Mouse (Mus musculus) ovary, adult 10 weeks (tissue): ENCODE data around the gene Gm3233. TPM values are rescaled to one million over a fixed set of nuclear protein-coding genes. Genes with fewer than 3 reads are reported as not detected.

Experiments used
- polyA plus RNA-seq: library from polyadenylated mRNA; stranded (reverse); fragments of 350-450 nt; fragmentation: Illumina TruSeq; extraction: RNeasy Lipid Tissue Mini Kit (QIAGEN cat#74804); gene quantifications from one replicate; pipeline ENCODE4 v1.2.3, GENCODE M21; 2014

The Gm3233 gene
- polyA plus RNA-seq = not detected

DNA sequence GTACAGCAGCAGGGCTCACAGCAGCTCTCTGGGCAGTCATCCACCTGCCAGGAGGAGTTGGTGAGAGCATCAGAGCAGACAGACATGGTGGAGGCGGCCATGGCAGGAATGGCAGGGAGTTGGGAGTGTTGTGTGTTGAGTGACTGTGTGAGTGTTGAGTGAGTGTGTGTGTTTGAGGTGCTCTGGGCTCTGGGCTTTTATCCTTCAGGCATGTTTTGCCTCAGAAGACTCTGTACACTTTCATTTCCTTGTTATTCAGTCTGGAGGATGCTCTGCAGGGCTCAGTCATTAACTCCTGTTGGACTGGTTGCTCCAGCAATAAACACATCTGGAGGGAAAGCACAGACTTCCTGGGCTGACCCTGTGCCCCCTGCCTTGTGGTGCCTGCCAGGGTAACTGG is at the start of gene Gm3233:
TSS of gene Gm3233 (minus strand) at position 101 of the 400 bp plus-strand sequence.

GRCm38 (mm10) chr10:77798921-77799508 is 39.5 kb upstream of the Gm3233 start, which contains the start of gene Gm19668:
Gm19668 (minus strand) TSS chr10:77799133.

GRCm38 (mm10) chr10:77794976-77795375 is 35.5 kb upstream of the Gm3233 start, which contains the start of gene Gm9639:
Gm9639 (minus strand) TSS chr10:77795076.

GRCm38 (mm10) chr10:77787876-77788275 is 28.4 kb upstream of the Gm3233 start, which contains the start of gene Gm7137:
Gm7137 (minus strand) TSS chr10:77788200.

DNA sequence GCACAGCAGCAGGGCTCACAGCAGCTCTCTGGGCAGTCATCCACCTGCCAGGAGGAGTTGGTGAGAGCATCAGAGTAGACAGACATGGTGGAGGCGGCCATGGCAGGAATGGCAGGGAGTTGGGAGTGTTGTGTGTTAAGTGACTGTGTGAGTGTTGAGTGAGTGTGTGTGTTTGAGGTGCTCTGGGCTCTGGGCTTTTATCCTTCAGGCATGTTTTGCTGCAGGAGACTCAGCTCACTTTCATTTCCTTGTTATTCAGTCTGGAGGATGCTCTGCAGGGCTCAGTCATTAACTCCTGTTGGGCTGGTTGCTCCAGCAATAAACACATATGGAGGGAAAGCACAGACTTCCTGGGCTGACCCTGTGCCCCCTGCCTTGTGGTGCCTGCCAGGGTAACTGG is 23.0 kb upstream of the Gm3233 start, which contains the start of gene Gm3250:
TSS of gene Gm3250 (minus strand) at position 101 of the 400 bp plus-strand sequence.

DNA sequence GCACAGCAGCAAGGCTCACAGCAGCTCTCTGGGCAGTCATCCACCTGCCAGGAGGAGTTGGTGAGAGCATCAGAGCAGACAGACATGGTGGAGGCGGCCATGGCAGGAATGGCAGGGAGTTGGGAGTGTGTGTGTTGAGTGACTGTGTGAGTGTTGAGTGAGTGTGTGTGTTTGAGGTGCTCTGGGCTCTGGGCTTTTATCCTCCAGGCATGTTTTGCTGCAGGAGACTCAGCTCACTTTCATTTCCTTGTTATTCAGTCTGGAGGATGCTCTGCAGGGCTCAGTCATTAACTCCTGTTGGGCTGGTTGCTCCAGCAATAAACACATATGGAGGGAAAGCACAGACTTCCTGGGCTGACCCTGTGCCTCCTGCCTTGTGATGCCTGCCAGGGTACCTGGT is 17.4 kb upstream of the Gm3233 start, which contains the start of gene Gm7138:
TSS of gene Gm7138 (minus strand) at position 101 of the 400 bp plus-strand sequence.

GRCm38 (mm10) chr10:77771225-77771624 is 11.7 kb upstream of the Gm3233 start, which contains the start of gene Gm3238:
Gm3238 (minus strand) TSS chr10:77771325.

GRCm38 (mm10) chr10:77751254-77751653 is 8.2 kb downstream of the Gm3233 start, which contains the start of gene Gm9736:
Gm9736 (minus strand) TSS chr10:77751354.

DNA sequence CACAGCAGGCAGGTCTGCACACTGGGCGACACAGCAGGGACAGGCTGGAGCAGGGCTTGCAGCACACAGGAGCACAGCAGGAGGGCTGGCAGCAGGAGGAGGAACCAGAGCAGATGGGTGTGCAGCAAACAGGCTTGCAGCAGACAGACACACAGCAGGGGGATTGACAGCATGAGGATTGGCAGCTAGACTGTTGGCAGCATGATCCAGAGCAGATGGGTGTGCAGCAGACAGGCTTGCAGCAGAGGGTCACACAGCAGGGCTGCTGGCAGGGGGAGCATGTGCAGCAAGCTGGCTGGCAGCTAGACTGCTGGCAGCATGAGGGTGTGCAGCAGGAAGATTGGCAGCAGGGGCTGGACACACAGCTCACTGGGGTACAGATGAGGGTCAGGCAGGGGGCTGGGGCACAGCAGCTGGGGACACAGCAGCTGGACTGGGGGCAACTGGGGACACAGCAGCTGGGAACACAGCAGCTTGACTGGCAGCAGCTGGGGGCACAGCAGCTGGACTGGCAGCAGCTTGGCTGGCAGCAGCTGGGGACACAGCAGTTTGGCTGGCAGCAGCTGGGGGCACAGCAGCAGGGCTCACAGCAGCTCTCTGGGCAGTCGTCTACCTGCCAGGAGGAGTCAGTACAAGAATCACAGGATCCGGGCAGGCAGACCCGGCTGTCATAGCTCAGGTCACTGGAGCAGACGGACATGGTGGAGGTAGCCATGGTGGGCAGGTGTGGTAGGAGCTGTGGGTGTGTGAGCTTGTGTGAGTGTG is 17.4 kb downstream of the Gm3233 start, which contains the start of gene Gm18596:
TSS of gene Gm18596 (minus strand) at position 715 of the 765 bp plus-strand sequence.

GRCm38 (mm10) chr10:77726186-77726585 is 33.3 kb downstream of the Gm3233 start, which contains the start of gene Gm10100:
Gm10100 (plus strand) TSS chr10:77726486.

GRCm38 (mm10) chr10:77720299-77720698 is 39.2 kb downstream of the Gm3233 start, which contains the start of gene Krtap12-1:
Krtap12-1 (plus strand) TSS chr10:77720599.

DNA sequence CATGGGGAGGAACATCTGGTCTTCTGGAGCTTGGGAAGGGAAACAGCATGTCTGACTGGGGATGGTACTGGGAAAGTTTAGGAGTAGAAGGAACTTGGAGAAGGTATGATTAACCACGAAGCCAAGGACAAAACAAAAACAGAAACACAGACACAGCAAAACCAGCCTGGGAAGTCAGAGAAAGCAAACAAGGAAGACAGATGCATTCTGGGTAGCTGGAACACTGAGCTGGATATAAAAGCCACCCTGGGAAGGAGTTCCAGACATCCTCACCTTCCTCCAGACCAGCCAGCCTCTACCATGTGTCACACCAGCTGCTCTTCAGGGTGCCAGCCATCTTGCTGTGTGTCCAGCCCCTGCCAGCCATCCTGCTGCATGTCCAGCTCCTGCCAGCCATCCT is 44.0 kb downstream of the Gm3233 start, which contains the start of gene Gm10142:
TSS of gene Gm10142 (plus strand) at position 301 of the 400 bp plus-strand sequence.

DNA sequence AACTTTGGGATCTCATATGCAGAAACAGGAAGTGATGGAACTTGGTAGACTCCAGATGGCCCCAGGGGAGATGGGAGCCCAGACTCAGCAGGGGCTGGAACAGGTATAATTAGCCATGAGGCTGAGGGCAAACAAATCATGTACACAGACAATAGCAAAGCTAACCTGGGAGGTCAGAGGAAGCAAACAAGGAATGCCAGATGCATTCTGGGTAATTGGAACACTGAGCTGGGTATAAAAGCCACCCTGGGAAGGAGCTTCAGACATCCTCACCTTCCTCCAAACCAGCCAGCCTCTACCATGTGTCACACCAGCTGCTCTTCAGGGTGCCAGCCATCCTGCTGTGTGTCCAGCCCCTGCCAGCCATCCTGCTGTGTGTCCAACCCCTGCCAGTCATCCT is 48.3 kb downstream of the Gm3233 start, which contains the start of gene Gm10024:
TSS of gene Gm10024 (plus strand) at position 301 of the 400 bp plus-strand sequence.

Other genes with a start within 250 kb of the Gm3233 start
- 0.68 TPM for gene Fam207a, start 243.9 kb downstream of the Gm3233 start, polyA plus RNA-seq
- 3.1 TPM for gene Itgb2, start 229.4 kb downstream of the Gm3233 start, polyA plus RNA-seq
- gene Pttg1ip, start 178.0 kb downstream of the Gm3233 start, polyA plus RNA-seq = 132 TPM
- gene Sumo3, start 153.6 kb downstream of the Gm3233 start, polyA plus RNA-seq = 91.3 TPM
- gene Gm49325, start 153.5 kb downstream of the Gm3233 start, polyA plus RNA-seq = 1.9 TPM
- gene Ube2g2, start 137.4 kb downstream of the Gm3233 start, polyA plus RNA-seq = 6.0 TPM
- not detected for gene Tspear, start 73.1 kb downstream of the Gm3233 start, polyA plus RNA-seq
- not detected for gene Gm19402, start 68.9 kb downstream of the Gm3233 start, polyA plus RNA-seq
- gene Gm9508, start 62.4 kb downstream of the Gm3233 start, polyA plus RNA-seq = not detected
- not detected for gene Gm10272, start 53.1 kb downstream of the Gm3233 start, polyA plus RNA-seq
- not detected for gene Gm10024, start 48.2 kb downstream of the Gm3233 start, polyA plus RNA-seq
- gene Gm10142, start 43.9 kb downstream of the Gm3233 start, polyA plus RNA-seq = not detected
- not detected for gene Krtap12-1, start 39.1 kb downstream of the Gm3233 start, polyA plus RNA-seq
- not detected for gene Gm10100, start 33.2 kb downstream of the Gm3233 start, polyA plus RNA-seq
- gene Gm18596, start 17.0 kb downstream of the Gm3233 start, polyA plus RNA-seq = not detected
- gene Gm9736, start 8.3 kb downstream of the Gm3233 start, polyA plus RNA-seq = not detected
- gene Gm3238, start 11.6 kb upstream of the Gm3233 start, polyA plus RNA-seq = not detected
- gene Gm7138, start 17.3 kb upstream of the Gm3233 start, polyA plus RNA-seq = not detected
- not detected for gene Gm3250, start 22.9 kb upstream of the Gm3233 start, polyA plus RNA-seq
- not detected for gene Gm7137, start 28.5 kb upstream of the Gm3233 start, polyA plus RNA-seq
- not detected for gene Gm9639, start 35.4 kb upstream of the Gm3233 start, polyA plus RNA-seq
- gene Gm19668, start 39.5 kb upstream of the Gm3233 start, polyA plus RNA-seq = not detected
- not detected for gene Gm9507, start 52.2 kb upstream of the Gm3233 start, polyA plus RNA-seq
- not detected for gene Gm2696, start 55.0 kb upstream of the Gm3233 start, polyA plus RNA-seq
- gene Krtap10-4, start 67.4 kb upstream of the Gm3233 start, polyA plus RNA-seq = not detected
- not detected for gene Krtap10-10, start 76.3 kb upstream of the Gm3233 start, polyA plus RNA-seq
- gene Gm36176, start 87.1 kb upstream of the Gm3233 start, polyA plus RNA-seq = not detected
- gene Gm10318, start 93.2 kb upstream of the Gm3233 start, polyA plus RNA-seq = not detected
- not detected for gene Gm3285, start 102.3 kb upstream of the Gm3233 start, polyA plus RNA-seq
- 0.71 TPM for gene Lrrc3, start 142.9 kb upstream of the Gm3233 start, polyA plus RNA-seq
- not detected for gene Trpm2, start 210.9 kb upstream of the Gm3233 start, polyA plus RNA-seq
- gene 1810043G02Rik, start 218.8 kb upstream of the Gm3233 start, polyA plus RNA-seq = 1.4 TPM